Mouse (Mus musculus): ENCODE data around the gene Bivm. TPM values are rescaled to one million over a fixed set of nuclear protein-coding genes. Genes with fewer than 3 reads are reported as not detected.

Bivm gene
- 17.6 TPM in 2 replicates for polyA plus RNA-seq (2015; fragmentation: Nextera tagmentation; extraction: Ambion mirVana)

DNA sequence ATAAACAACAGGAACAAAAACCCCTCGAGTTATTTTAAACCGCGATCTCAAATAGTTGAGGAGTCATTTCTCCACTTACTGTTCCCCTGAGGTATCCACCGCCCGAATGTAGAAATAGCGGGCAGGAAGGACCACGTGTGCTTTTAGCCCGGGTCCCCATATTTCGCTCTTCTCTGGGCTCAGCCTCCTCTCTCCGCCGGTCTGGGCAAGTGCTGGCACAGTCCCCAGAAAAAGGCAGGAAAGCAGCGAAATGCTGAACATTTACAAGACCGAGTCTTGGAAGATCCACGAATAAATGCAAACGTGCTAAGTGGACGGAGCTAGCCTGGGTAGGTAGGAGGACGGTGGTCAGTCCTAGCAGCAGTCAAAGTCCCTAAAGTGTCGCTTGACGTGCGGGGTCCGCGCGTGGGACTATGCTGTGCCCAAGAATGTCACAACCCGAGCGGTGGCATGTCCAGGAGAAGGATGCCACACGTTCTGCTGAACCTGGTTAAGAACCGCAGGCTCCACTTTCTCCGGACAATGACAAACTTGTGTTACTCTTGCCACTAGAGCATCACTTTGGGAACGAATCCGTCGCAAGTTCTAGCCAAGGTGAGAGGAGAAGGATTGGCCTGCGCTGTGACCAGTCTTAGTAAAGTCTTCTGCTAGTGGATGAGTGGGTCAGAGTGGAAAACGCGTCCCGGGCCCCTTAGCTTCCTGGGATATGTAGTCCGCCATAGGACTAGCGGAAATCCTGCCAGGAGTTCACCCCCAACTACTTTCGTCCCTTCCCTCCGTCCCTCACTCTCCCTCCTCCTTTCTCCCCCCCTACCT, at the start of gene Bivm, which contains the start of gene Kdelc1:
Gene Bivm (plus strand): TSS at position 719 of the 816 bp plus-strand sequence.
Gene Kdelc1 (minus strand): TSS at position 570 of the 816 bp plus-strand sequence.
- Histone ChIP-seq H3K4me3 (replicated peaks; ENCODE audit: low read length) (peak within 1 kb of the TSS; percentile 85), H3K36me3 (ENCODE audit: control insufficient read depth, insufficient read depth, low read length) (peaks cover 8% of the 10 kb centered on the region; the same call in 1 of the 2 replicates), H3K9me3 (replicated peaks; ENCODE audit: control insufficient read depth, low read length) (no peaks in the 10 kb centered on the region), H3K9ac (ENCODE audit: low read length) (peak within 1 kb of the TSS; percentile 90), H3K4me1 (ENCODE audit: control insufficient read depth, insufficient read depth, low read length) (peaks cover 6% of the 10 kb centered on the region), H3K4me2 (ENCODE audit: low read depth, low read length) (peak within 1 kb of the TSS; percentile 84), H3K27me3 (ENCODE audit: control insufficient read depth, insufficient read depth, low read length) (no peaks in the 10 kb centered on the region), H3K27ac (ENCODE audit: low read length) (peak within 1 kb of the TSS; percentile 98)
- WGBS = under 1% methylated on average over 39 of the region's 39 CpGs
- ATAC-seq (ENCODE audit: insufficient read depth, low FRiP score) = peak; percentile 97

DNA sequence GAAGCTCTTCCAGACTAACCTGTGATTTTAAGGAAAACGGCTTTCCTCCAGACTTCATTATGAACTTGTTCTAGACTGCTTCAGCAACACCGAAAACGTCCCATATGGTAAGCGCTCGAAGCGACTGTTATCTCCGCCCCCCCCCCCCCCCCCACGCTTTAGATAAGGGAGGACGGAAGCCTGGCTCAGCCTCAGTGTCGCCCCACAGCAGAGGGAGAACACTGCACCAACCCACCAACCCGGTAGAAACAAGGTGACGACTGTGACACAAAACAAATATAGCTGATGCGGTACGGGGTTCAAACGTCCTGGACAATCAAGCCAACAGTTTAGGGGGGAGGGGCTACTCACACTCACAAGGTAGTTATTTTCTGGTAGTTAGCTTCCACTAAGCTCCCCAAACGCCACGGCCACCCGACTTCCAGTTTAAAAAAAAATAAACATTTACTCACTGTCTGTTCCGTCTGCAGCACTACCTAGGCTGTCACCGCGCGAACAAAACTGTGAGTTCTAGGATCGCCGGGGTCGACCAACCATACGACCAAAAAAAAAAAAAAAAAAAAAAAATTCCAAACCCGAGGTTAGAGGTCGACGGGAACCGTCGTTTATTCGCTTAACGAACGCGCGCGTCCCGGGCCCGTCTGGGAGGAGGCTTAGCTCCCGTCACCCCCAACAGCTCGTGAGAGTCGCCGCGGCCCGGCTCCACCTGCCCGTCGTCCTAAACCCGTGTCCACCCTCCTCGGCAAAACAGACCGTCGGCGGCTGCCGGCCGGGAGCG, 17.1 kb upstream of the Bivm start:
- H3K27ac ChIP-seq (ENCODE audit: low read length) = peak overlapping the region; percentile 93
- peak overlapping the region; percentile 65 for H3K4me2 ChIP-seq (ENCODE audit: low read depth, low read length)
- H3K27me3 ChIP-seq (ENCODE audit: control insufficient read depth, insufficient read depth, low read length) = no peaks in the 10 kb centered on the region
- H3K4me3 ChIP-seq (replicated peaks; ENCODE audit: low read length) = peak overlapping the region; percentile 90
- H3K36me3 ChIP-seq (ENCODE audit: control insufficient read depth, insufficient read depth, low read length) = 0 out of 2 replicates have a peak, but pooled peaks cover 3% of the 10 kb centered on the region
- ATAC-seq (ENCODE audit: insufficient read depth, low FRiP score) = peak; percentile 78
- peaks cover 6% of the 10 kb centered on the region for H3K4me1 ChIP-seq (ENCODE audit: control insufficient read depth, insufficient read depth, low read length)
- no peaks in the 10 kb centered on the region for H3K9me3 ChIP-seq (replicated peaks; ENCODE audit: control insufficient read depth, low read length)
- WGBS = under 1% methylated on average over 55 of the region's 55 CpGs
- H3K9ac ChIP-seq (ENCODE audit: low read length) = peak overlapping the region; percentile 87

DNA sequence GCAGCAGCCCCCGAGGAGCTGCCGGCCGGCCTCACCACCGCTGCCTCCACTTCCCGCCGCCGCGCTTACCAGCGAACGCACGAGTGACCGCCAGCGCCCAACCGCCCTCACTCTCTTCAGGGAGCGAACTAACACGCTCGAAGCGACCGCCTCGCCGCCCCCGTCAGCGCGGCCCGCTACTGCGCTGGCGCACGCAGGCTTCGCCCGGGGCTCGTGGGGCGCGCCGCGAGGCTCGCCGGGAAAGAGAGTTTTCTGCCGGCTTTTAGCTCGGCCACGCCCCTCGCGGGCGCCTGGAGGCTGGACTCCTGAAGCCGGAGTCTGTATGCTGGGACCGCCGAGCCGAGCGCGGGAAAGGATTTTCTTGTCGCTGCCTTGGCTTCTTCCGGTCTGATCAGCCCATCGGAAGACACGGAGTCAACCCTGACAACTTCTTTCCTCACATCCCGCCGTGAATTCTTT, 16.5 kb upstream of the Bivm start, which contains the start of gene Tex30:
Gene Tex30 (minus strand): TSS at position 183 of the 459 bp plus-strand sequence.
- H3K4me3 ChIP-seq (replicated peaks; ENCODE audit: low read length) = peak within 1 kb of the TSS; percentile 90
- H3K27ac ChIP-seq (ENCODE audit: low read length) = peak within 1 kb of the TSS; percentile 93
- under 1% methylated on average over 55 of the region's 55 CpGs for WGBS
- peak within 1 kb of the TSS; percentile 65 for H3K4me2 ChIP-seq (ENCODE audit: low read depth, low read length)
- H3K36me3 ChIP-seq (ENCODE audit: control insufficient read depth, insufficient read depth, low read length) = 0 out of 2 replicates have a peak, but pooled peaks cover 3% of the 10 kb centered on the region
- no peaks in the 10 kb centered on the region for H3K27me3 ChIP-seq (ENCODE audit: control insufficient read depth, insufficient read depth, low read length)
- no peaks in the 10 kb centered on the region for H3K9me3 ChIP-seq (replicated peaks; ENCODE audit: control insufficient read depth, low read length)
- peaks cover 6% of the 10 kb centered on the region for H3K4me1 ChIP-seq (ENCODE audit: control insufficient read depth, insufficient read depth, low read length)
- peak within 1 kb of the TSS; percentile 87 for H3K9ac ChIP-seq (ENCODE audit: low read length)
- ATAC-seq (ENCODE audit: insufficient read depth, low FRiP score) = peak; percentile 98

DNA sequence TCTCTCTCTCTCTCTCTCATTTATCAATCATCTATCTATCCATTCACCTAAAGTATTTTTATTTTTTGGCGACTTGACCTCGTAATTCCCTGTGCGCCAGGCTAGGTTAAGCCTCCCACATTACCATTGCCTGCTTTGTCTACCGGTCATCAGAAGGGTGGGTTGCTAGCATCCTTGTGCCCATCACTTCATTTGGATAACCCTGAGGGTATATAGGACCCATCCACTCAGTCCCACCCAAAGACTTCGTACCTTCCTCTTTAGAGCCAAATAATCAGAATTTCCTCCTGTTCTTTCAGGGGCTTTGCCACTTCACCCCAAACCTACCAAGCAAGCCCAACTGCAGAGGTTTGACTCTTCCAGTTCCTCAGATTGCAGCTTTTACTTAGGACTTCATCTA, 15.8 kb upstream of the Bivm start:
- H3K36me3 ChIP-seq (ENCODE audit: control insufficient read depth, insufficient read depth, low read length) = no peaks in the 10 kb centered on the region
- H3K4me2 ChIP-seq (ENCODE audit: low read depth, low read length) = peak overlapping the region; percentile 58
- no peak for ATAC-seq (ENCODE audit: insufficient read depth, low FRiP score)
- H3K27ac ChIP-seq (ENCODE audit: low read length) = no peak overlapping the region
- H3K4me1 ChIP-seq (ENCODE audit: control insufficient read depth, insufficient read depth, low read length) = peaks cover 6% of the 10 kb centered on the region
- H3K4me3 ChIP-seq (replicated peaks; ENCODE audit: low read length) = peak overlapping the region; percentile 90
- WGBS = 9% methylated on average over 5 of the region's 5 CpGs
- H3K27me3 ChIP-seq (ENCODE audit: control insufficient read depth, insufficient read depth, low read length) = no peaks in the 10 kb centered on the region
- no peaks in the 10 kb centered on the region for H3K9me3 ChIP-seq (replicated peaks; ENCODE audit: control insufficient read depth, low read length)
- H3K9ac ChIP-seq (ENCODE audit: low read length) = peak overlapping the region; percentile 60

DNA sequence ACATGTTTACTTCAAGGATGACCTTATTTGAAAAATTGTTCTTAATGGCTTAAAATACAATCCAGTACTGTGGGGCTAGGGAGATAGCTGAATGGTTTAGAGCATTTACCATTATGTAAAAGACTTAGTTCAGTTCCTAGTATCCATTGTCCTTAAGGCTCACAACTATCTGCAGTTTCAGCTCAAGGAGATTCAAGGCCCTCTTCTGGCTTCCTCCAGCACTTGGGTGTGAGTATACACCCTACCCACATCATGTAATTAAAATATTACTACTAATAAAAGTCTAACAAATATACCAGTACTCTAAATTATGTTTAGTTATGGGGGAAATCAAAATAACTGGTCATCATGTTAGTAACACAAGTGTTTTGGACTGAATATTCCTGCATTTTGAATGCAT, 1.2 kb upstream of the Bivm start:
- ATAC-seq (ENCODE audit: insufficient read depth, low FRiP score) = no peak
- Histone ChIP-seq H3K9me3 (replicated peaks; ENCODE audit: control insufficient read depth, low read length) (no peaks in the 10 kb centered on the region), H3K27me3 (ENCODE audit: control insufficient read depth, insufficient read depth, low read length) (no peaks in the 10 kb centered on the region), H3K27ac (ENCODE audit: low read length) (no peak overlapping the region), H3K4me1 (ENCODE audit: control insufficient read depth, insufficient read depth, low read length) (peaks cover 6% of the 10 kb centered on the region), H3K36me3 (ENCODE audit: control insufficient read depth, insufficient read depth, low read length) (peaks cover 14% of the 10 kb centered on the region; the same call in 1 of the 2 replicates), H3K4me2 (ENCODE audit: low read depth, low read length) (peak overlapping the region; percentile 84), H3K9ac (ENCODE audit: low read length) (no peak overlapping the region), H3K4me3 (replicated peaks; ENCODE audit: low read length) (no peak overlapping the region; the same call in 1 of the 2 replicates)

DNA sequence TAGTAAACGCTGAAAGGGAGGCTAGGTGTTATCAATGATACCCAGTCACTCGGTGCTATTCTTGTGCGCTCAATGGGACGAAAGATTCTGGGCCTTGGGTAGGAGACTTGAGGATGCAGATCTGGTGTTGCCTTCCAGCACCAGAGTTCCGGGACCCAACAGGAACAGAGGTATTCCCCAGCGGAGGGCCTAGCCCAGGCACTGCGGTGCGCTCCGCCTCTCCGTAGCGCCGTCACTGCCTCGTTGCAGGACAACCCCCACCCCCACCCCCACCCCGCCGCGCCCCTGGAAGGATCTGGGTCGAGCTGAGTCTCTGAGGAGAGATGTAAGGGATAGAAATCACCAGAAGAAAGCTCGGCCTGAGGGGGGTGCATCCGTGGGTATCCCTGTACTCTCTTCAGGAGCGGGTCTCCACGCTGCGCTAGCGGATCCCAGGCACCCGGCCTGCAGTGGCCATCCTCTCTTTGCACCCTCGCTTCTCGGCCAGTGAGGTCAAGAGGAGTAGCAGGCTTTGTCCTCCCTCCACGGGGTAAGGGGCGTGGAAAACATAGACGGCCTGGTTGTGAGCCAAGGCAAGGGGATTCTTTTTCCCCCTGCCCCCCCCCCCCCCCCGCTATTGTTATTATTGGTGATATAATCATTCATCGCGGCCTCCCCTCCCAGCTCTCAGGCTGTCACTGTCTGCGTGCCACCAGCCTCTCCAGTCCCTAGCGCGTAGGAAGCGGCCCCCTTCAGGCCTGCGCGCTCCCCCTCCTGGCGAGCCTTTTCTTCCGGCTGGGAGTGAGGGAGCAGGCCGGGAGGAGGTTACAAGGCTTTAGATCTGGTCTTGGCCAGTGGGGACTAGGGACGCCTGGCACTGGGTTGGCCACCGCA, 680 bp downstream of the Bivm start:
- peak overlapping the region; percentile 98 for H3K27ac ChIP-seq (ENCODE audit: low read length)
- 0% methylated on average over 42 of the region's 43 CpGs for WGBS

DNA sequence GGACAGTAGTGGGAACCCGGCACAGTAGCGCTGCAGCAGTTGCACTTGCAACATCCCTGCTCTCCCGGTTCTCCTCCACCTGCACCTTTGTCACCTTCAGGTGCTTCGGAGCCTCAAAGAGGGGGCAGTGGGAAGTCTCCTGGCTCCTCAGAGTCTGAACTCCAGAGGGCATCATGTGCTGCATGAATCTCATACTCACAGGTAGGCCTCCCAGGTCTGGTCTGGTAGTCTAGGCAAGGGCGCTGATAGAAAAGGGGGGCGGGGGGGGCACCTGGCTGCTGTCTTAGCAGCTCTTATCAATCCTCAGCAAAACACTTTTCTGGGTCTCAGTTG, 1.3 kb downstream of the Bivm start:
- ATAC-seq (ENCODE audit: insufficient read depth, low FRiP score) = peak; percentile 12; the same call in 1 of the 2 replicates
- peak overlapping the region; percentile 85 for H3K4me3 ChIP-seq (replicated peaks; ENCODE audit: low read length)
- H3K9ac ChIP-seq (ENCODE audit: low read length) = peak overlapping the region; percentile 90
- H3K4me1 ChIP-seq (ENCODE audit: control insufficient read depth, insufficient read depth, low read length) = peaks cover 6% of the 10 kb centered on the region
- 7% methylated on average over 6 of the region's 6 CpGs for WGBS
- no peaks in the 10 kb centered on the region for H3K9me3 ChIP-seq (replicated peaks; ENCODE audit: control insufficient read depth, low read length)
- H3K4me2 ChIP-seq (ENCODE audit: low read depth, low read length) = peak overlapping the region; percentile 84
- peak overlapping the region; percentile 98 for H3K27ac ChIP-seq (ENCODE audit: low read length)
- H3K36me3 ChIP-seq (ENCODE audit: control insufficient read depth, insufficient read depth, low read length) = peaks cover 5% of the 10 kb centered on the region; the same call in 1 of the 2 replicates
- H3K27me3 ChIP-seq (ENCODE audit: control insufficient read depth, insufficient read depth, low read length) = no peaks in the 10 kb centered on the region

More for the DNA sequence above, 680 bp downstream of the Bivm start:
- no peaks in the 10 kb centered on the region for H3K27me3 ChIP-seq (ENCODE audit: control insufficient read depth, insufficient read depth, low read length)
- H3K9me3 ChIP-seq (replicated peaks; ENCODE audit: control insufficient read depth, low read length) = no peaks in the 10 kb centered on the region
- peak; percentile 90 for ATAC-seq (ENCODE audit: insufficient read depth, low FRiP score)
- peak overlapping the region; percentile 90 for H3K9ac ChIP-seq (ENCODE audit: low read length)
- peaks cover 6% of the 10 kb centered on the region for H3K4me1 ChIP-seq (ENCODE audit: control insufficient read depth, insufficient read depth, low read length)
- H3K4me2 ChIP-seq (ENCODE audit: low read depth, low read length) = peak overlapping the region; percentile 84
- peaks cover 5% of the 10 kb centered on the region; the same call in 1 of the 2 replicates for H3K36me3 ChIP-seq (ENCODE audit: control insufficient read depth, insufficient read depth, low read length)
- peak overlapping the region; percentile 85 for H3K4me3 ChIP-seq (replicated peaks; ENCODE audit: low read length)

DNA sequence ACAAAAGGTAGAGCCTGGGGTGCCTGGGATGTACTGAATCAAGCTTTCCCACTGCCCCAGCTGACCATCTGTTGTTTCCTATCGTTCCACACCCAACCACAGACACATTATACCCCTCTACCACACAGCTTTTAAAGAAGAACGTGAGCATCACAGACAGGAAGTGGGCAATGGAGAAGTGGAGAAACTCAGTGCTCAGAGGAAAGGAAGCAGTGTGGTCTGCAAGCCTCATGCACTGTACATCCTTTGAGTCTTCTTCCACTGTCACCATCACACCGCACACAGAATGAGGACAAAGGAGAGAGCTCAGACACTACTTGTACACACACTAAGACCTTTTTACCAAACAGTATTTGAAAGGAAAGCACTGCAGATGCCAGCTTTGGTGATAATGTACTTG, 3.5 kb downstream of the Bivm start:
- peaks cover 6% of the 10 kb centered on the region for H3K4me1 ChIP-seq (ENCODE audit: control insufficient read depth, insufficient read depth, low read length)
- no peak overlapping the region for H3K4me2 ChIP-seq (ENCODE audit: low read depth, low read length)
- no peak overlapping the region for H3K27ac ChIP-seq (ENCODE audit: low read length)
- no peaks in the 10 kb centered on the region for H3K27me3 ChIP-seq (ENCODE audit: control insufficient read depth, insufficient read depth, low read length)
- H3K9me3 ChIP-seq (replicated peaks; ENCODE audit: control insufficient read depth, low read length) = no peaks in the 10 kb centered on the region
- no peak overlapping the region for H3K4me3 ChIP-seq (replicated peaks; ENCODE audit: low read length)
- 70% methylated on average over 3 of the region's 3 CpGs for WGBS
- ATAC-seq (ENCODE audit: insufficient read depth, low FRiP score) = no peak
- H3K36me3 ChIP-seq (ENCODE audit: control insufficient read depth, insufficient read depth, low read length) = 0 out of 2 replicates have a peak, but pooled peaks cover 8% of the 10 kb centered on the region
- no peak overlapping the region for H3K9ac ChIP-seq (ENCODE audit: low read length)

Measured in stomach, embryonic 16.5 days (tissue).